Mouse (Mus musculus) embryonic fibroblast, embryonic 13.5 days (primary cell): ENCODE results near the gene Galntl6. TPM values are rescaled to one million over a fixed set of nuclear protein-coding genes. Genes with fewer than 3 reads are reported as not detected.

Experiments
- H3K27ac ChIP-seq: 2 replicates; pipeline ENCODE4 v1.5.1; 2012; ENCODE audit warnings: low read length, control low read depth, inconsistent platforms; ENCODE audit not compliant: insufficient read depth
- H3K4me1 ChIP-seq: 2 replicates; pipeline ENCODE4 v1.6.1; 2011; ENCODE audit warnings: low read length; ENCODE audit not compliant: control insufficient read depth, insufficient read depth
- H3K4me3 ChIP-seq: 2 replicates; pipeline ENCODE4 v1.5.1; 2011; ENCODE audit warnings: mild to moderate bottlenecking, control low read depth, low read length; ENCODE audit not compliant: insufficient read depth
- CTCF ChIP-seq: IDR thresholded peaks from 2 replicates; pipeline ENCODE4 v1.5.1; 2011; ENCODE audit warnings: mild to moderate bottlenecking, control low read depth, low read length, moderate library complexity, borderline replicate concordance; ENCODE audit not compliant: insufficient read depth
- POLR2A ChIP-seq: IDR thresholded peaks from 2 replicates; pipeline ENCODE4 v1.6.1; 2011; ENCODE audit warnings: low read depth, mild to moderate bottlenecking, control low read depth, low read length, moderate library complexity
- polyA plus RNA-seq: library from polyadenylated mRNA; stranded (reverse); fragments of >200 nt; gene quantifications from 2 replicates; pipeline ENCODE4 v1.2.4, GENCODE M21; 2011; ENCODE audit warnings: low read depth; ENCODE audit not compliant: missing spikeins, insufficient read length

The Galntl6 gene
- 0.32 TPM in 1 of 2 replicates, not detected in the other for polyA plus RNA-seq

DNA sequence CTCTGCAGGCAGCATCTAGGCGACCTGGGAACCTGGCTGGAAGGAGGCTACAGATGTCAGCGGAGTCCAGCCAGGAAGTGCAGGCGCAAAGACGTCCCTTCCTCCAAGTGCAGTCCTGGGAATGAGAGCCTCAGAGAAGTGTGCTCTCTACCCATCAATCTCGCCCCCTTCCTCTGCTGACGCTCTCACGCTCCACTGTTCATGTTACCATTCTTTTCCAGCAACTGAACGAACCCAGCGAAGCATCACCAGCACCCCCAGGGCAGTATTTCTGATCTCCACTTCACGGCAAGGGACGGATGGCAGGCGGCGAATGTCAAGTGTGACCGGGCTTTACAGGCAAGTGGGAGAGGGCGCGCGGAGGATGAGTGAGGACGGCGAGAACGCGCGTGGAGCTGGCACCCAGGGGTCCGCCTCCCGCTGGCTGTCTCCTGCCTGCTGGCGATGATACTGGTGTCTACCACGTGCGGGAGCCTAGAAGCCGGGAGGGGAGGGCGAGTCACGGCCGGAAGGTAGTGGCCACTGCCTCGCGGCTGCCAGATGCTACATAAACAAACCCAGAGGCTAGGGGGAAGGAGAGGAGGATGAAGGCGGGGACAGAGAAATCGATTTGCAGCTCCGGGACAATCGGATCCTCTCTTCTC lies at the start of gene Galntl6:
Gene Galntl6 (minus strand): TSS at position 445 of the 644 bp plus-strand sequence.
- TF ChIP-seq CTCF = no peak
- no peak for TF ChIP-seq POLR2A
- Histone ChIP-seq H3K4me3 (peak within 1 kb of the TSS; percentile 45), H3K27ac (no peak within 1 kb of the TSS), H3K4me1 (peaks cover 3% of the 10 kb centered on the region; the same call in 1 of the 2 replicates)

DNA sequence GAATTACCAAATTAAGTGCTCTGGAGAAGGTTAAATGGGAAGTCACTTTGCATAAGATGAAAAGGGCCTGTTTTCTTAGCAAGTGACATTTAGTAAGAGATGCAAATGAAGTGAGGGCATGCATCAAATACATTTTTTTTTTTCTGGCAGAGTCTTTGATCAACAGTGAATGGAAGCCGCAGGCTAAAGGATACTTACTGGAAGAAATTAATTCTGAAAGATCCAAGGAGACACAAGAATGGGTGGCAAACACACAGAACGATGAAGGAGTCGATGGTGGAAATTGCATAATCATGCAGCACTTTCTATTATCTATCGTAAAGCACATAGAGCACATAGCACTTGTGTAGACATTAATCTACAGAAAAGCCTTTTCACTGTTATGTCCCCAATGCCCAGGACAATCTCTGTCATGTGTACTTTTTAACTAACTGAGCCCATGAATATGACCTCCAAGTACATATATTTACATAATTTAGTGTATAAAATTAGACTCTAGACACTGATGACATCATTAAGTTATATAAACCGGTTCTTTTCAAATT lies 44.8 kb upstream of the Galntl6 start:
- Histone ChIP-seq H3K4me1 (no peaks in the 10 kb centered on the region), H3K27ac (no peak overlapping the region), H3K4me3 (no peak overlapping the region)
- TF ChIP-seq POLR2A = no peak
- no peak for TF ChIP-seq CTCF

GRCm38 (mm10) chr8:58943773-58944172 lies 31.3 kb upstream of the Galntl6 start:
- Histone ChIP-seq H3K4me3 (no peak overlapping the region), H3K4me1 (no peaks in the 10 kb centered on the region), H3K27ac (no peak overlapping the region)
- TF ChIP-seq POLR2A (no peak), CTCF (no peak)

DNA sequence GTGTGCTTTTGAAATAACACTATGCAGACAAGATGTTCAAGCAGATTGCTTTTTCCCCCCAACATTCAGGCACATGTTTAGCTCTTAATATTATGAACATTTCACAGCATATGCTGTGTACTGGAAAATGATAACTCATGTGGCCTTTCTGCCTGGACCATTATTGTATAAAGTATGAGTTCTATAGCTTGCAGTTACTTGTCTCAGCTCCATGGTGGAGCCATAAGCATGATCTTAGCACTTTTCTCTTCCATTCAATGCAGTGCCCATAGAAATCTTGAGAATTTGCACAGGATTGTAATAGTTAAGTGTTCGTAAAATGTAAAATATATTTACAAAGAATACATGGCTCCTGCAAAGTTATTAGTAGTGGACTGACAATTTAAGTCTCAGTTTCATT lies 18.6 kb upstream of the Galntl6 start:
- TF ChIP-seq POLR2A (no peak), CTCF (no peak)
- no peak overlapping the region for H3K27ac ChIP-seq
- H3K4me1 ChIP-seq = no peaks in the 10 kb centered on the region

GRCm38 (mm10) chr8:58915142-58915541 lies 2.7 kb upstream of the Galntl6 start:
- no peak overlapping the region for H3K4me3 ChIP-seq
- no peak for TF ChIP-seq CTCF
- TF ChIP-seq POLR2A = no peak

More for the DNA sequence above, 18.6 kb upstream of the Galntl6 start:
- H3K4me3 ChIP-seq = no peak overlapping the region

GRCm38 (mm10) chr8:58913640-58913968 lies 1.2 kb upstream of the Galntl6 start:
- Histone ChIP-seq H3K4me3 (no peak overlapping the region), H3K4me1 (peaks cover 3% of the 10 kb centered on the region; the same call in 1 of the 2 replicates), H3K27ac (no peak overlapping the region)
- TF ChIP-seq POLR2A = no peak
- no peak for TF ChIP-seq CTCF

More at GRCm38 (mm10) chr8:58915142-58915541, 2.7 kb upstream of the Galntl6 start:
- Histone ChIP-seq H3K27ac (no peak overlapping the region), H3K4me1 (peaks cover 3% of the 10 kb centered on the region; the same call in 1 of the 2 replicates)

GRCm38 (mm10) chr8:58912840-58913639 lies 600 bp upstream of the Galntl6 start:
- H3K27ac ChIP-seq = no peak overlapping the region

GRCm38 (mm10) chr8:58911677-58912076 lies 763 bp downstream of the Galntl6 start, which contains the start of gene BC030500:
TSS of gene BC030500 (plus strand) at chr8:58911755.
- Histone ChIP-seq H3K27ac (no peak within 1 kb of the TSS), H3K4me3 (peak within 1 kb of the TSS; percentile 45), H3K4me1 (peaks cover 3% of the 10 kb centered on the region; the same call in 1 of the 2 replicates)
- TF ChIP-seq CTCF (no peak), POLR2A (no peak)

More at GRCm38 (mm10) chr8:58912840-58913639, 600 bp upstream of the Galntl6 start:
- TF ChIP-seq CTCF (no peak), POLR2A (no peak)
- peaks cover 3% of the 10 kb centered on the region; the same call in 1 of the 2 replicates for H3K4me1 ChIP-seq
- H3K4me3 ChIP-seq = peak overlapping the region; percentile 45

DNA sequence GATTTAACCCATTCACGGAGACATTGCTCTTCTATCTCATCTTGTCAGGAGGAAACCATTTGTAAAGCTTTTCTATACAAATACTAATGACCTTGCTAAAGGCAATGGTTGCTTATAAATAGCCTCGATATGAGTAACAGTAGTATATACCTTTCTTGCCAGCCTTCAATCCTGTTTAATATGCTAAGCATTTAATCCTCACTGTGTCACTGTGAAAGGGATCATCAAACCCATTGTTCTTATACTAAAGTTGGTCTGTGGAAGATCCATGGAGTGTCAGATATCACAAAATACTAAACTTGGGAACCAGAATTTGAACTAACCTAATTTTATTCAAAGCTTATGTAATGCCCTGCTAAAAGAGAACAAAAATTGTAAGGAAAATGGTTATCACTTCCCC lies 8.0 kb downstream of the Galntl6 start:
- H3K27ac ChIP-seq = no peak overlapping the region
- TF ChIP-seq CTCF (no peak), POLR2A (no peak)
- H3K4me1 ChIP-seq = no peaks in the 10 kb centered on the region
- no peak overlapping the region for H3K4me3 ChIP-seq
